Mouse (Mus musculus) CH12.LX (cell line): Measurements from ENCODE around the gene Ms4a14. TPM values are rescaled to one million over a fixed set of nuclear protein-coding genes. Genes with fewer than 3 reads are reported as not detected.
A peak's percentile ranks its signal among the peaks of the same experiment; 100 is the strongest.

Source experiments
- DNase-seq: peaks from one replicate; pipeline ENCODE4 v3.0.0-alpha.2; 2013; ENCODE audit errors: extremely low read depth
- H3K27ac ChIP-seq: 2 replicates; pipeline ENCODE4 v1.5.1; 2012; ENCODE audit warnings: low read depth, mild to moderate bottlenecking, control low read depth, moderate library complexity; ENCODE audit not compliant: insufficient read depth
- H3K27me3 ChIP-seq: replicated peaks from 2 replicates; pipeline ENCODE3; 2012; ENCODE audit warnings: inconsistent platforms
- H3K36me3 ChIP-seq, 2 experiments: replicated peaks in 1 of 2; 2 replicates each; pipeline versions ENCODE3 to v1.6.1; 2012; ENCODE audit warnings: inconsistent platforms in 1 of 2, low read length in 1 of 2, mild to moderate bottlenecking in 1 of 2, mixed read lengths in 1 of 2, moderate library complexity in 1 of 2; ENCODE audit not compliant: control insufficient read depth in 1 of 2, insufficient read depth in 1 of 2
- H3K4me1 ChIP-seq, 2 experiments: 2 replicates each; pipeline ENCODE4 v1.6.1; 2012; ENCODE audit warnings: inconsistent platforms in 1 of 2, moderate library complexity in 1 of 2; ENCODE audit not compliant: insufficient read depth in 2 of 2, control insufficient read depth in 1 of 2
- H3K4me2 ChIP-seq: 2 replicates; pipeline ENCODE4 v1.6.1; 2012; ENCODE audit warnings: low read depth, mild to moderate bottlenecking, control low read depth; ENCODE audit not compliant: poor library complexity, insufficient read depth, severe bottlenecking
- H3K4me3 ChIP-seq, 3 experiments: fragments of 150-350 bp in 1 of 3; sonication (generic) in 1 of 3; replicated peaks in 1 of 3; 2 replicates each; pipeline versions ENCODE3 to v1.5.1; 2011 to 2012; ENCODE audit warnings: low read depth in 2 of 3, low read length in 2 of 3, mild to moderate bottlenecking in 2 of 3, moderate library complexity in 2 of 3, control low read depth in 1 of 3, improper control_type of control experiment in 1 of 3, inconsistent platforms in 1 of 3, mixed read lengths in 1 of 3; ENCODE audit not compliant: poor library complexity in 1 of 3
- H3K79me2 ChIP-seq: replicated peaks from 2 replicates; pipeline ENCODE4 v1.6.1; 2012; ENCODE audit warnings: mild to moderate bottlenecking, moderate library complexity; ENCODE audit not compliant: control insufficient read depth, poor library complexity, insufficient read depth, severe bottlenecking; ENCODE audit errors: extremely low read depth
- H3K9ac ChIP-seq: 2 replicates; pipeline ENCODE4 v1.6.1; 2012; ENCODE audit warnings: low read depth, mild to moderate bottlenecking, control low read depth, moderate library complexity; ENCODE audit not compliant: insufficient read depth
- H3K9me3 ChIP-seq: replicated peaks from 2 replicates; pipeline ENCODE3; 2012; ENCODE audit warnings: low read length, inconsistent platforms, mixed read lengths
- BHLHE40 ChIP-seq: IDR thresholded peaks from 2 replicates; pipeline ENCODE4 v1.6.1; 2011; ENCODE audit warnings: mild to moderate bottlenecking, low read depth, low read length, improper control_type of control experiment
- CHD1 ChIP-seq: IDR thresholded peaks from 2 replicates; pipeline ENCODE4 v1.6.1; 2012; ENCODE audit warnings: low read depth, low read length, improper control_type of control experiment, inconsistent platforms
- CTCF ChIP-seq, 2 experiments: IDR thresholded peaks in 1 of 2; conservative IDR thresholded peaks in 1 of 2; 2 replicates each; pipeline ENCODE4 v1.5.1; 2011 to 2012; ENCODE audit warnings: low read depth in 2 of 2, low read length in 2 of 2, improper control_type of control experiment in 1 of 2, inconsistent platforms in 1 of 2, mild to moderate bottlenecking in 1 of 2, moderate library complexity in 1 of 2
- ELF1 ChIP-seq: IDR thresholded peaks from 2 replicates; pipeline ENCODE4 v1.6.1; 2014; ENCODE audit warnings: low read depth, mild to moderate bottlenecking, inconsistent platforms, low read length, improper control_type of control experiment
- ETS1 ChIP-seq: conservative IDR thresholded peaks from 2 replicates; pipeline ENCODE4 v1.6.1; 2012; ENCODE audit warnings: low read depth, mild to moderate bottlenecking, inconsistent platforms, low read length, improper control_type of control experiment, moderate library complexity
- GABPA ChIP-seq: IDR thresholded peaks from 2 replicates; pipeline ENCODE4 v1.6.1; 2012; ENCODE audit warnings: low read depth, low read length, improper control_type of control experiment, inconsistent platforms; ENCODE audit not compliant: insufficient replicate concordance
- IRF4 ChIP-seq: IDR thresholded peaks from 2 replicates; pipeline ENCODE4 v1.6.1; 2014; ENCODE audit warnings: low read depth, mild to moderate bottlenecking, inconsistent platforms, low read length, improper control_type of control experiment
- JUN ChIP-seq: IDR thresholded peaks from 2 replicates; pipeline ENCODE4 v1.6.1; 2011; ENCODE audit warnings: low read depth, mild to moderate bottlenecking, low read length, improper control_type of control experiment, moderate library complexity; ENCODE audit not compliant: insufficient read depth
- JUND ChIP-seq: conservative IDR thresholded peaks from 2 replicates; pipeline ENCODE4 v1.6.1; 2011; ENCODE audit warnings: low read depth, low read length, improper control_type of control experiment
- MAFK ChIP-seq: IDR thresholded peaks from 2 replicates; pipeline ENCODE4 v1.6.1; 2011; ENCODE audit warnings: low read length, improper control_type of control experiment; ENCODE audit not compliant: insufficient replicate concordance
- MEF2A ChIP-seq: IDR thresholded peaks from 2 replicates; pipeline ENCODE4 v1.6.1; 2014; ENCODE audit warnings: low read depth, mild to moderate bottlenecking, inconsistent platforms, low read length, improper control_type of control experiment, borderline replicate concordance
- MXI1 ChIP-seq: IDR thresholded peaks from 2 replicates; pipeline ENCODE4 v1.6.1; 2011; ENCODE audit warnings: mild to moderate bottlenecking, low read depth, low read length, improper control_type of control experiment
- MYC ChIP-seq: IDR thresholded peaks from 2 replicates; pipeline ENCODE4 v1.6.1; 2011; ENCODE audit warnings: low read depth, mild to moderate bottlenecking, improper control_type of control experiment, low read length
- NELFE ChIP-seq: IDR thresholded peaks from 2 replicates; pipeline ENCODE4 v1.6.1; 2011; ENCODE audit warnings: low read depth, low read length, improper control_type of control experiment
- NRF1 ChIP-seq: IDR thresholded peaks from 2 replicates; pipeline ENCODE4 v1.6.1; 2014; ENCODE audit warnings: low read depth, mild to moderate bottlenecking, inconsistent platforms, low read length, improper control_type of control experiment, moderate library complexity
- POLR2A ChIP-seq: IDR thresholded peaks from 2 replicates; pipeline ENCODE4 v1.6.1; 2011; ENCODE audit warnings: low read depth, mild to moderate bottlenecking, improper control_type of control experiment, low read length
- POLR2AphosphoS2 ChIP-seq: IDR thresholded peaks from 2 replicates; pipeline ENCODE4 v1.6.1; 2011; ENCODE audit warnings: low read depth, low read length, improper control_type of control experiment
- SIN3A ChIP-seq: IDR thresholded peaks from 2 replicates; pipeline ENCODE4 v1.6.1; 2012; ENCODE audit warnings: low read length, improper control_type of control experiment, inconsistent platforms
- SMC3 ChIP-seq: IDR thresholded peaks from 2 replicates; pipeline ENCODE4 v1.6.1; 2011; ENCODE audit warnings: low read depth, low read length, improper control_type of control experiment
- TBP ChIP-seq: conservative IDR thresholded peaks from 2 replicates; pipeline ENCODE4 v1.6.1; 2011; ENCODE audit warnings: low read depth, low read length, improper control_type of control experiment
- TCF12 ChIP-seq: IDR thresholded peaks from 2 replicates; pipeline ENCODE4 v1.6.1; 2014; ENCODE audit warnings: low read depth, mild to moderate bottlenecking, inconsistent platforms, low read length, improper control_type of control experiment
- USF1 ChIP-seq: IDR thresholded peaks from 2 replicates; pipeline ENCODE4 v1.6.1; 2014; ENCODE audit warnings: low read depth, mild to moderate bottlenecking, inconsistent platforms, low read length, improper control_type of control experiment
- USF2 ChIP-seq: conservative IDR thresholded peaks from 2 replicates; pipeline ENCODE4 v1.6.1; 2011; ENCODE audit warnings: low read depth, low read length, improper control_type of control experiment
- ZKSCAN1 ChIP-seq: IDR thresholded peaks from 2 replicates; pipeline ENCODE4 v1.6.1; 2012; ENCODE audit warnings: low read depth, inconsistent platforms, low read length, improper control_type of control experiment, borderline replicate concordance
- ZMIZ1 ChIP-seq: IDR thresholded peaks from 2 replicates; pipeline ENCODE4 v1.6.1; 2012; ENCODE audit warnings: low read depth, mild to moderate bottlenecking, inconsistent platforms, low read length, improper control_type of control experiment
- ZNF384 ChIP-seq: IDR thresholded peaks from 2 replicates; pipeline ENCODE4 v1.6.1; 2012; ENCODE audit warnings: low read depth, low read length, improper control_type of control experiment, inconsistent platforms
- dilution Hi-C: fragments of 300-500 bp; cut with MboI; formaldehyde crosslinking; loops from 2 replicates; pipeline ENCODE4 v1.14.3; 2020; ENCODE audit warnings: low sequenced_read_pairs; ENCODE audit not compliant: extremely low pct_unique_long_range_greater_than_20kb, extremely low pct_ligation_motif_present
- in situ Hi-C: fragments of 300-500 bp; cut with MboI; formaldehyde crosslinking; loops from 3 replicates; pipeline ENCODE4 v1.14.3; 2019; ENCODE audit warnings: low sequenced_read_pairs, low pct_ligation_motif_present, low pct_unique_long_range_greater_than_20kb, mixed read lengths
- polyA plus RNA-seq: library from polyadenylated mRNA; unstranded; fragments of >175 nt; gene quantifications from 2 replicates; pipeline ENCODE4 v1.2.1, GENCODE M21; 2012; ENCODE audit warnings: low read depth; ENCODE audit not compliant: insufficient read length
- total RNA-seq, 2 experiments: library from RNA; depleted of rRNA; stranded (reverse); fragments of 300-350 nt in 1 of 2; fragments of >200 nt in 1 of 2; gene quantifications; 2 replicates each; pipeline ENCODE4 v1.2.3; 2012 to 2014

Gene Ms4a14
- total and polyA plus RNA-seq, 3 experiments, result 0.17 TPM; not detected in 2

DNA sequence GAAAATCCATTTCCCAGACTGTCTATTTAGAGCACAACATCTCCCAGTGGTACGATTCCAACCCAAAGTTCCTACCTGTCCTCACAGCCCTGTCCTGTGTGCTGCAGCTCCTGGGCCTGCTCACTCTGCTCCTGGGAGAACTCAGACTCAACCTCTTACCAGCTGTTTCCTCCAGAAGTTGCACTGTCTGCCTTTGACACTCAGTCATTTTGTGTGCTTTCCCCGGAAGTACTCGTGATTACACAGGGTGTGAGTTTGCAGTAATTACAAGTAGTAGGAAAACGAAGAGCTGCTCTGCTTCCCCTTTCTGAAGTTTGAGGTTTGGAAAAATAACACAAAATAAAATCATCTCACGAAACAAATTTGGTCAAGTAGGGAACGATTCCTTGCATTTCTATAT is 21.7 kb upstream of the Ms4a14 start, which contains the start of gene Ms4a7 (continued):
- TF ChIP-seq USF1 (no peak), MEF2A (no peak), ZMIZ1 (no peak), NRF1 (no peak), TCF12 (peak; percentile 23; the same call in 1 of the 2 replicates), USF2 (no peak), ZNF384 (no peak), SIN3A (no peak), NELFE (no peak)

DNA sequence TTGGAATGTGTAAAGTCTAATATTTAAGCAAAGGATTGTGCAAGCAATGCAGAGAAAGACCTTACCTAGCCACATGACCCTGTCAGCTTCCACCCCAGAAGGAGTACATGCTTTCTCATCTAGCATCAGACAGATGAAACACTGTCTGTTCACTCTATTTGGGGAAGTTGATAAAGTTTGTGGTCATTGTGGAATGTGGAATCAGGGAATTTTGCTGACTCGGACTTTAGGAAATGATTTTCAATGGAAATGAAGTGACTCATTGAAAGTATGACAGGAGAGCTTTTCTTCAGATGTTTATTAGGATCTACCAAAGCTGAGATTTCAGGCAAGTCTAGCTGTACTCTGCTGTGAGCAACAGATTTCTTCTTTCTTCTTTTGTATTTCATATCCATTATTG is 6.9 kb upstream of the Ms4a14 start:
- no peaks in the 10 kb centered on the region for H3K79me2 ChIP-seq
- H3K4me2 ChIP-seq, result no peak overlapping the region
- DNase-seq, result no peak
- no peak overlapping the region for H3K9ac ChIP-seq
- peaks cover 2 to 26% of the 10 kb centered on the region in 2 experiments; a peak in 3 of 4 replicates for H3K4me1 ChIP-seq
- H3K4me3 ChIP-seq, result no peak overlapping the region
- H3K36me3 ChIP-seq, result no peaks in the 10 kb centered on the region
- no peaks in the 10 kb centered on the region for H3K27me3 ChIP-seq
- in situ Hi-C loops, result no loop called here
- no peak overlapping the region for H3K27ac ChIP-seq
- dilution Hi-C loops, result no loop called here
- no peak for TF ChIP-seq POLR2A
- no peak for TF ChIP-seq MAFK
- no peak for TF ChIP-seq BHLHE40
- TF ChIP-seq GABPA, result no peak
- TF ChIP-seq POLR2AphosphoS2, result no peak
- TF ChIP-seq ETS1, result no peak
- H3K9me3 ChIP-seq, result no peaks in the 10 kb centered on the region

DNA sequence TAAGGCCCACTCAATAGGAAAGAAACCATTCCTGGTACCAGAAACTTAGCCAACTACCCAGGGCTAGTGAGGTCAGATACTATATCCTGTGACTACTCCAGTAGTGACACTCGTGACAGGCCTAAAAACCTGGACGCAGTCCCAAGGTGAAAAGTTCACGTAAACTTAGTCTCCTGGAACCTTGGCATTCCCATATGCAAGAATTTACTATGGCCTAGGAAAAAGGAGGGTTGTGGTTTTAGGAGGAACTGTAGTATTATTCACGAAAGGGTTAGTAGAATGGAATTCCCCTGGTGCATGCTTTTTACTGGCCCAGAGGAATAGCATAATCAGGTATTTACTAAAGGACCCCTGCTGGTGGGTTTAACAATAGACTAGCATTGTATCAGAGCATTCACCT is 2.5 kb upstream of the Ms4a14 start:
- TF ChIP-seq MAFK, result no peak
- no peak for TF ChIP-seq MEF2A
- TF ChIP-seq ELF1, result no peak
- no peak for TF ChIP-seq NELFE
- no peak for TF ChIP-seq JUN
- no peak for TF ChIP-seq POLR2A
- TF ChIP-seq TCF12, result no peak
- no peak for TF ChIP-seq SMC3
- TF ChIP-seq SIN3A, result no peak
- TF ChIP-seq MYC, result no peak
- no peak for TF ChIP-seq ZNF384
- no peak for TF ChIP-seq ZKSCAN1
- TF ChIP-seq IRF4, result no peak
- TF ChIP-seq USF1, result no peak
- TF ChIP-seq BHLHE40, result no peak
- TF ChIP-seq CHD1, result no peak
- TF ChIP-seq CTCF (conservative IDR thresholded peaks at IDR 0.05 in 1 of 2, IDR thresholded peaks at IDR 0.05 in 1 of 2; ENCODE audit: low read depth in 2 of 2, low read length in 2 of 2), result no peak
- TF ChIP-seq MXI1, result no peak
- TF ChIP-seq TBP, result no peak
- no peak for TF ChIP-seq JUND
- in situ Hi-C loops (no loop called here), dilution Hi-C loops (no loop called here)
- Histone ChIP-seq H3K4me2 (no peak overlapping the region), H3K27ac (no peak overlapping the region), H3K79me2 (no peaks in the 10 kb centered on the region), H3K4me3 (no peak overlapping the region), H3K4me1 (peaks cover 0 to 20% of the 10 kb centered on the region in 2 experiments; a peak in 2 of 4 replicates), H3K9me3 (no peaks in the 10 kb centered on the region), H3K36me3 (no peaks in the 10 kb centered on the region), H3K9ac (no peak overlapping the region), H3K27me3 (no peaks in the 10 kb centered on the region)
- DNase-seq, result no peak
